In the genomic region with DNA sequence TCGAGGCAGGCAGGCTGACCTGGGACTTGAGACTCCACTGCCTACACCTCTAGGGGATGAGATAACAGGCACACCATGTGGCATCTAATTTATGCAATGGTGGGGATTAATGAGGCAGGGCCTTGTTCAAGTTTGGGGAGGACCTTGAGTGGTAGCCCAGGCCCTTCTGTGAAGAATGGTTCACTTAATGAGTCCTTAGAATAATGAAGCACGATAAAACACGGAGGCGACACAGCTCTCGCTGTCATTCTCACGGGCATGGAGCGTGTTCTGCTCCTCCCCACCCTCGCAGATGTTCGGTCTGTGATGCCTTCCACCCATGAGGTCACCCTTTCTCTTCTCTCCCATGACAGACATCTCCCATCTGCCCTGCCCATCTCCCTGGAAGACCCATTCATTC, we compare ENCODE assay signal across 18 mouse cellular contexts.
"Had no signal": no experiment of that assay in that cellular context is flagged by ENCODE, and none has a peak within 500 bp of the region (broad histone marks: within the 10 kb centered on the region; RNA-seq: fewer than 3 reads in every experiment).

No protein-coding gene starts in this region.

- H3K27me3 ChIP-seq: limb, embryonic 12.5 days; limb, embryonic 15.5 days; midbrain, embryonic 15.5 days; neural tube, embryonic 12.5 days; neural tube, embryonic 15.5 days had no signal

- H3K9ac ChIP-seq: limb, embryonic 12.5 days; limb, embryonic 15.5 days; liver, embryonic 14.5 days; liver, postnatal 0 days; lung, embryonic 14.5 days; midbrain, embryonic 12.5 days; midbrain, embryonic 15.5 days; neural tube, embryonic 12.5 days; neural tube, embryonic 15.5 days had no signal

- H3K4me3 ChIP-seq: limb, embryonic 12.5 days; limb, embryonic 15.5 days; midbrain, embryonic 12.5 days; midbrain, embryonic 15.5 days; neural tube, embryonic 12.5 days; neural tube, embryonic 15.5 days had no signal

- H3K27ac ChIP-seq: limb, embryonic 12.5 days; limb, embryonic 15.5 days; liver, embryonic 14.5 days; macrophage; midbrain, embryonic 12.5 days; midbrain, embryonic 15.5 days; neural tube, embryonic 12.5 days; neural tube, embryonic 15.5 days had no signal

- DNase-seq: kidney, postnatal 10 days; kidney, postnatal 4 days; left cerebral cortex, postnatal 4 days; liver, postnatal 0 days; lung, embryonic 14.5 days; thymus, adult 18-20 months; thymus, postnatal 36 days had no signal

- H3K4me1 ChIP-seq: limb, embryonic 12.5 days; limb, embryonic 15.5 days; midbrain, embryonic 15.5 days; neural tube, embryonic 15.5 days had no signal

- H3K4me2 ChIP-seq: limb, embryonic 12.5 days; limb, embryonic 15.5 days; liver, embryonic 11.5 days; lung, embryonic 14.5 days; midbrain, embryonic 12.5 days; midbrain, embryonic 15.5 days; neural tube, embryonic 12.5 days; neural tube, embryonic 15.5 days had no signal

- H3K36me3 ChIP-seq: limb, embryonic 12.5 days; limb, embryonic 15.5 days; midbrain, embryonic 12.5 days; midbrain, embryonic 15.5 days; neural tube, embryonic 12.5 days; neural tube, embryonic 15.5 days had no signal

- H3K9me3 ChIP-seq: limb, embryonic 12.5 days; limb, embryonic 15.5 days; midbrain, embryonic 12.5 days; midbrain, embryonic 15.5 days; neural tube, embryonic 12.5 days; neural tube, embryonic 15.5 days had no signal

- ATAC-seq: intestine, postnatal 0 days; liver, postnatal 0 days; lung, postnatal 0 days; midbrain, embryonic 15.5 days had no signal
